Mouse (Mus musculus) left cerebral cortex, postnatal 36 days (tissue): ENCODE results near the gene Fam83g. TPM values are rescaled to one million over a fixed set of nuclear protein-coding genes. Genes with fewer than 3 reads are reported as not detected.

Source experiments
- total RNA-seq, 2 experiments: library from RNA; stranded (reverse); gene quantifications; 2 replicates each; pipeline ENCODE4 v1.2.3; 2021

The Fam83g gene
- total RNA-seq, 2 experiments from 2014 or later, result 0.07 TPM; not detected in 1

Other genes starting within 250 kb of the Fam83g start
- gene Rnf112, start 230.0 kb upstream of the Fam83g start, total RNA-seq, result 100 to 1,000 TPM; 274 to 345 TPM
- 1 to 10 TPM; 2.6 to 3.3 TPM for gene Mfap4, start 198.7 kb upstream of the Fam83g start, total RNA-seq
- gene Mapk7, start 189.7 kb upstream of the Fam83g start, total RNA-seq, result 10 to 100 TPM; 21.6 to 22.9 TPM
- 10 to 100 TPM; 40.3 to 44.4 TPM for gene B9d1, start 178.9 kb upstream of the Fam83g start, total RNA-seq
- gene Epn2, start 104.4 kb upstream of the Fam83g start, total RNA-seq, result 100 to 1,000 TPM; 111 to 126 TPM
- 1 to 10 TPM; 5.2 to 5.5 TPM for gene Grap, start 30.8 kb upstream of the Fam83g start, total RNA-seq
- under 1 TPM; 0.22 to 0.23 TPM for gene Slc5a10, start 36.7 kb downstream of the Fam83g start, total RNA-seq
- 10 to 100 TPM; 38.0 to 38.4 TPM for gene Prpsap2, start 78.0 kb downstream of the Fam83g start, total RNA-seq
- 10 to 100 TPM; 82.1 to 82.8 TPM for gene Ulk2, start 171.0 kb downstream of the Fam83g start, total RNA-seq
- 10 to 100 TPM; 35.5 to 40.5 TPM for gene Akap10, start 246.2 kb downstream of the Fam83g start, total RNA-seq